Mouse (Mus musculus) bone marrow macrophage, adult 2 months (primary cell): ENCODE measurements around the gene Cyth1.

Experiments used
- CTCF ChIP-seq: IDR thresholded peaks from 2 replicates; pipeline ENCODE4 v1.5.1; 2012; ENCODE audit warnings: low read depth, mild to moderate bottlenecking, low read length, moderate library complexity
- POLR2A ChIP-seq: IDR thresholded peaks from 2 replicates; pipeline ENCODE4 v1.6.1; 2012; ENCODE audit warnings: mild to moderate bottlenecking, low read depth, low read length, borderline replicate concordance

DNA sequence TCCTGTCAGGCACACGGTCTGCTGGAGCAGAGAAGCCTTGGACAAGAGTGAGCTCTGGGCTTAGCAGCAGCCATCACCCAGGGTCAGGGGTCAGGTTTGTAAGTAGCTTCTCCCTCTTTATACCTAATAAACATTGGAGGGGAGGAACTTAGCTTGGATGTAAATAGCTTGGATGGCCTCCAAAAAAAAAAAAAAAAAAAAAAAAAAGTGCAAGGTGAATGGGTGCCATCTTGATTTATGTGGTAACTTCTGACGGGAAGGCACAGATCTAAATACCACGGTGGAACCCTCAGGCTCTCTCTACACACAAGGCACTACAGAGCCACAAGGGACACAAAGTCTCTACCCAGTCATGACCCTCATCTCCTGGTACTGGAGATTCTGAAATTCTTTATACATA lies 42.1 kb downstream of the Cyth1 start:
- TF ChIP-seq POLR2A (no peak), CTCF (no peak)
